Mouse (Mus musculus) liver (tissue): ENCODE results near the gene Itprid1.

ENCODE experiments used
- DNase-seq: peaks from one replicate; pipeline ENCODE4 v3.0.0-alpha.2; 2020; ENCODE audit warnings: mixed read lengths

Itprid1 gene

GRCm38 (mm10) chr6:55836650-55837320 lies at the start of gene Itprid1:
Itprid1 (plus strand) TSS chr6:55836895.
- DNase-seq, result no peak

DNA sequence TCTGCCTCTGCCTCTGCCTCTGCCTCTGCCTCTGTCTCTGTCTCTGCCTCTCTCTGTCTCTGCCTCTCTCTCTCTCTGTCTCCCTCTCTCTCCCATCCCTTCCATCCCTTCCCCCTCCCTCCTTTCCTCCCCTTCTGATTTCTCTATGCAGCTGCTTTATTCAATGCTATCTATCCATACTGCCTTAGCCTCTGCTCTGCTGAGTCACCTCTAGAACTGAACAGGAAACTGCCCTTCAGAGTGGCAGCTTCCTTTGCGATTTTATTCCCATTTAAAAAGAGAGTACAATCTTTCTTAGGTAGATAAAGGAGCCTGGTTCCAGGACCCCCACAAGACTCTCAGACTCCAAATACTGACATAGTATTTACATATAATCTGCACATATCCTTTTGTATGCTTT lies 47.1 kb upstream of the Itprid1 start:
- no peak for DNase-seq

DNA sequence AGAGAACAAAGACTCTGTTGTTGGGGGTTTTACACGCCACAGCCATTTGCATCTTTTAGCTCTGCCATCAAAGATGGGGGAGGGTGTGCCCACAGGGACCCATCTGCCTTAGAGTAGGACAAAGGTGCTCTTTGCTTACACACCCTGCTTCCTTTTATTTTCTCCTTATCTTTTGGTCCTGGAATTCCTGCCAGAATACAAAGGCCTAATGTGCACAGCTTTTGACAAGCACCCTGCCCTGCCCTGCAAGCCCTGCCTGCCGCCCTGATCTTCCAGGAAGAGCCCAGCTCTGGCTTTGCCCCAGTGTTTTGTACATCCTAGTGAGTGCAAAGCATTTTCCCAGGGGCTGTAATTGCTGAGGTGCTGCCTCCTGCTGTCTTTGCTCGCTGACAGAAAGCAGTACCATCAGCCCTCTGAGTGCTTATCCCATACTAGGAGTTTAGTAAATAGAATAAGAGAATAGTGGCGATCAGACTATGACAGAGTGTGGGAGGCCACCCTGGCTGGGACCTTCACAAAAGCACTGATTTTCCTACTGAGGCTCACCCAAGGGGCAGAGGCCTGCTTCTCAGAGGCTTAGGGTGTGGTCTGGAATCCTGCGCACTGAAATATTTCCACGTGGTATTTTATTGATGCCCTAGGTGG lies 44.7 kb upstream of the Itprid1 start:
- no peak for DNase-seq

- DNase-seq, result no peak
These were observed 44.2 kb upstream of the Itprid1 start for GRCm38 (mm10) chr6:55792536-55792935.

- DNase-seq, result no peak
These were observed 34.0 kb upstream of the Itprid1 start for GRCm38 (mm10) chr6:55802686-55803085.

GRCm38 (mm10) chr6:55803357-55803756 lies 33.3 kb upstream of the Itprid1 start:
- DNase-seq, result no peak

DNA sequence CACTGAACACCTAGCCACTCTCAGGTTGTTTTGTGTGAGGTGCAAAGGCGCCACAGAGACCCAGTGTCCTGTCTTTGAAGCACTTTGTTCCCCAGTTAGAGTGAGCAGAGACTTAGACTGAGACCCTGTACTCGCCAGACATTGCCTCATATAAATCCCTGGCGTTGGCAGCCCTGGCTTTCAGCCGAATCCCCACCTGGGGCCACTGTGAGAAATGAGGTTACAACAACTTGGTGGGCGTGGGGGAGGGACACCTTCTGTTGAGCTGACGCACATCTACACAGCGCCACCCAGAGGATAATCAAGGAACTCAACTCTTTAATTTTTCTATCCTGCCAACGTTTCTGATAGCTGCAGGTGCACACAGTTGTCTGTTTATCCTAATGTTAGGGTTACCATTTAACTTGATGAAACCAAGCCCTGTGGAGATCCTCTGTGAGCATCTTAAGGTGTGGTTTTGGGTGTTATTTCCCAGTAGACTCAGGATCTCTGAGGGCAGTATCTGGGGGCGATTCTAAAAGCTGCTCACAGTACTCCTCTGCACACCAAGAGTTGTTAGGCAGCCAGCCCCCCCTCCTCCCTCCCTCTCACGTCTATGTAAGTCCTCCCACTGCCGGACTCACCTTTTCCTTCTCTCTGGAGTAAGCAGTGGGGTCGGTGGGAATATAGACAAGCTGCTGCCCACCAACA lies 32.6 kb upstream of the Itprid1 start:
- DNase-seq, result no peak

- no peak for DNase-seq
These were observed 32.1 kb upstream of the Itprid1 start for GRCm38 (mm10) chr6:55804681-55805000.

DNA sequence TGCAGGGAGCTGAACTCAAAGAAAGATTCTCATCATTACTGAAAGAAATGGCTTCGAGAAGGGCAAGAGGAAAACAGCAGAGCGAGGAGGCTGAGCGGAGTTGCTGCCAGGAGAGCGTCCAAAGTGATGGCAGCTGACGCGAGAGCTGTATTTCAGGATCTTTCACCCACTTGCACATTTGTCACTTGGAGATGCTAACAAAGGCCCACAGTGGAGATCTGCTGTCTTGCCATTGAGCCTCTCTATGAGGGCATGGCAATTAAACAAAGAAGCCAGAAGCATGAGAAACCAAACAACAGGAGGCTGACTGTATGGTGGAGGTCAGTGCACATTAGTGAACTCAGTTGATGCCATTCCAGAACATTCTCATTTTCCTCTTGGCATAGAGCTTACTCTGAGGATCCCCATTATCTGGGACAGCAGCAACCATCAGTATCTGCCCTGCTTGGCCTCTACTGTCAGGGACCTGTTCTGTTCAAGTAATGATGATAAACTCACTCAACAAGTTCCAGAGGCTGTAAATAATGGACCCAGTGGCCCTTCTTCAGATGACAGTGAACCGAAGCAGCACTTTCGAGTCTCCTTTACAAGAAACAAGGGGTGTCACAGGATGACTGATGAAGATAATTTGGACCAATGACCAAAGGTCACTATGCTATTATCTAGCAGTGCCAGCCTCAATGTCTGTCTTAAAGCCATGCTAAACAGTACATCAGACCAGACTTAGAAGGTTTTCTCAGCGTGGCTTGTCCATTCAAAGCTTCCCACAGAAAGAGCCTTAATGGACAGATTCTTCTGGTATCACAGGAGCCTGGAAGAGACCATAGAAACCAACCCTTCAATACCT lies 31.2 kb upstream of the Itprid1 start:
- no peak for DNase-seq

DNA sequence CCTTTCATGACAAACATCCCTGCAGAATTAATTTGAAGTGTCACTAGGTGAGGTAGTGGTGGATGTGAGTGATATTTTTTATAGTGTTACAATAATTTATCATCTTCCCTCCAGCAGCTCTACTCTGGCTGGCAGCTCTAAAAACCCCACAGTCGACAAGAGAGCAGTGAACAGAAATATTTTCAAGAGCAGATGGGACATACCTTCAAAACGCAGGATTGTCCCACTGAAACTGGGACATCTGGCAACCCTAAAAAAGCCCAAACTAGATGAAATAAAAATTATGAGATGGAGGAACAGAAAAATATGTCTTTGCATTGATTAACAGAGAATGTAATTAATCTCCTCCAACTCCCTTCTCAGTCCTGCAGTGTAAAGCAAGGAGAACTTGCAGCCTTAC lies 30.2 kb upstream of the Itprid1 start:
- DNase-seq, result no peak

DNA sequence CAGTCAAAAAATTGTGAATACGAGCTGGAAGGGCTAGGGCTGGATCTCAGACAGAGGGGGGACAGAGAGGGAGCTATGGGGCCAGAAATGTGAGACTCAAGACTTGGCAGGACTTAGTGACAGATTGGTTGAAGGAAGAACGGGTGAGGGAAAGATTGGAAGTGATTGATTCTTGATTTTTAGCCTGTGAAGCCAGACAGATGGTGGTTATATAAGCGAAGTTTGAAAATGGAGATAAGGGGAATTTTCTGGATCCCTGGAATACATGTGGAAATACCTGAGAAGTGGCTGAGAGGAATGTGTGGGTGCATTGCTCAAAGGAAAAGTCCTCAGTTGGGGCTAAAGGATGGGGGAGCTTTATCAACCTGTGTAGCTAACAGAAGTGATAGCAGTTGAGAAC lies 28.0 kb upstream of the Itprid1 start:
- DNase-seq, result no peak

- DNase-seq, result no peak
These were observed 25.5 kb upstream of the Itprid1 start for GRCm38 (mm10) chr6:55811153-55811552.

DNA sequence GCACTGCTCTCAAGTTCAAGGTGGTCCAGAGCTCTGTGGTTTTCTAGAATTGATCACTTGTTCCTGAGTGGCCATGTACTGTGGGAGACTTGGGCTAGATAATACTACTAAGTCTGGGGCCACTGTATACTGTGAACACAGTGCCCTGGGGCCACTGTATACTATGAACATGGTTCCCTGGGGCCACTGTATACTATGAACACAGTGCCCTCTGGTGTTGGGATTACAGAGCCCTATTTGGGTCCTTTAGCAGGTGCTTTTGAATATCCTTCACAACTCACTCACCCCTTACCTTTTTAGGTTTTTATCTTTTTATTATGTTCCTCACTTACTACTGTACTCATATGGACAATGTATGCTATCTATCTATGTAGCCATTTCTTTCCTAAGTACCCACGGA lies 24.3 kb upstream of the Itprid1 start:
- DNase-seq, result no peak

DNA sequence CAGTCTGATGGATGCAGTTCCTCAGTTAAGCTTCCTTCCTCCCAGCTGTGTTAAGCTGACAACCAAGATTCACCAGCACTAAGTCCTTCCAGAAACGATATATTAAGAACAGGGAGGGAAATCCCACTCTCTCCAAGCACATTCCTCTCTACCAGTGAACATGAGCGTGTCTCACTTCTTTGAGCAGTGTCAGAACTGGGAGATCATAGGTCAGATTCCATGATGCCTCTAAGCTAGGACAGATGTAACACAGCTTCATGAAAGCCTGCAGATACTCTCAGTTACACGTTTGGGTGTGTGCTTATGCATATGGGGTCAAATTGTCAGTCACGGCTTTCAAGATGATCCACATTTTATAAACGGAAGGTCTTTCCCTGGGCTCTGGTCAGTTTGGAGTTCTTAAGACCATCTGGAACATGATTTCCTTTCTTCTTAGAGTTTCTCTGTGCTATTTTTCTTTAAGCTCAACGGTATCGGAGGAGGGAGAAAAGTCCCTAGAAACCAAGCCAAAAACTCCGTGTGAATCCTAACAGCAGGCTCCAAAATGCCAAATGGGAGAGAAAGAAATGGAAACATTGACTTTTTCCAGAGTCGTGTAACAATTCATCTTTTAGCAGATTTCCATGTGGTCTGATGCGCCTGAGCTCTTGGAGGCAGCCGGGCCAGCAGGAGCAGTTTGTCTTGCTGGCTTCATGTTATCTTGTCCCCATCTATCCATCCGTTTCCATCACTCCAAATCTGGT lies 22.3 kb upstream of the Itprid1 start:
- no peak for DNase-seq

GRCm38 (mm10) chr6:55816911-55817310 lies 19.8 kb upstream of the Itprid1 start:
- no peak for DNase-seq

DNA sequence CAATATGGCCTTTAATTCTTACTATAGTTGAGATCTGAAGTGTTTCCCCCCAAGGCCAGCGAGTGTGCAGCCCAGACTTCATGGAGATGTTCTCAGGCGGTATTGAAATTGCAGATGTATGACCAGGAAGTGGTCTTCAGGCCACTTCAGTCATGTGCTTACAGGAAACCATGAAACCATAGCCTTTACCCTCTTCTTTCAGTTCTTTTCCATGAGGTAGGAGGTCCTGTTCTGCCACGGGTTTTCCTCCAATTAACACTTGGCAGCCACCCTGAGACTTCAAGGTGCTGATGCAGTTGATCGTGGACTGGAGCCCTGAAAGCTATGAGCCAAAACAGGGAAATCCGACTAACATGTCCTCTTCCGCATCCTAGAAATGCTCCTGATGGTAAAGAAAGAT lies 7.0 kb upstream of the Itprid1 start:
- DNase-seq, result no peak

DNA sequence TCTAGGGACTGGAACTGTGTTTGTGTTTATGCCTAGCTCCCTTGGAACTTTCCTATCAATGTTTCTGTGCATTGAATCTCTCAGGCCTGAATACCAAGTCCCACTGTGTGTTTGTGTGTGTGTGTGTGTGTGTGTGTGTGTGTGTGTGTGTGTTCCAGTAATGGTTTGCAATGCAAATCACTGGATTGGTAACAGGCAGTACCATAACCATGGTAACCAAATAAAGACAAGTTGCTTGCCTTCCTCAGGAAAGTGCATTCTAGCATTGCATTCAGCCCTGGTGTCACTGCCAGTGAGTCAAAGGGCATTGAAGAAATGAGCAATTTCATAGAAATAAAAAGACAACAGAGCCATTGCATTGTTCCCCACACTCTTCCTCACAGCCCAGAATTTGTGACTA lies 15.9 kb downstream of the Itprid1 start:
- no peak for DNase-seq

DNA sequence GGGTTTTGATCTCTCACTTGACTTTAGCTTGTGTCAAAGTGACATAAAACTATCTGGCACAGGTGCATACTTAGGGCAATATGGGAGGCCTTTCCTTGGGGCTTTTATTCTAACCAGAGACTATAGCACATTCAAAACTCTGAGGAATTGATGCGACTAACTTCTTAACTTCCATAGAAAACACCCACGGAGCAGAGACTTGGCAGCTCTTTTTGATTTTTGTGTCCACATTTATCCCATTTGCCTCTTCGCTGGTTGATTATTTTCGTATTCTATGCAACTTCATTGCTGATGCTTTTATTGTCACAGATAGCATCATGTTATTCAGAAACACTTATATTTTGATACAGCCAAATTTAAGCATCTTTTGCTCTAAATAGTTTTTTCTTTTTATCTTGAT lies 19.4 kb downstream of the Itprid1 start:
- no peak for DNase-seq

GRCm38 (mm10) chr6:55865206-55865605 lies 28.5 kb downstream of the Itprid1 start:
- no peak for DNase-seq

- DNase-seq, result no peak
These were observed 42.8 kb downstream of the Itprid1 start for GRCm38 (mm10) chr6:55879356-55879960.

GRCm38 (mm10) chr6:55880886-55881285 lies 44.2 kb downstream of the Itprid1 start:
- no peak for DNase-seq

DNA sequence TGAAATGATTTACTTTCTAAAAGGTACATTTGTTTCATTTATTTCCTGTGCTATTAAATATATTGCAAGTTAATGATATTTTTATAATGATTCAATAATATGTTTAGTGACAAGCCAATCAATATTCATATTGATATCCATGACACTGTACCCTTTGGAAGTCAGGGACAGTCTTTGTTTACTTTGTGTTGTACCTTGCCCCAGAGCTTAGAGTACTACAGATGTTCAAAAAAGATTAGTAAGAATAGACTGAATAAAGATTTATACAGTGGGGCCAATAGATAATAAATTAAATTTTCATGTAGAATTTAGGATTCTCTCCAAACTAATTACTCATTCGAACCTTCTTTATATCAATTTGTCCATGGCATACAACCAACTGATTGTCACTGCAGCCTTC lies 50.9 kb downstream of the Itprid1 start:
- no peak for DNase-seq
